Mouse (Mus musculus): ENCODE results near the gene Chd1l.

DNA sequence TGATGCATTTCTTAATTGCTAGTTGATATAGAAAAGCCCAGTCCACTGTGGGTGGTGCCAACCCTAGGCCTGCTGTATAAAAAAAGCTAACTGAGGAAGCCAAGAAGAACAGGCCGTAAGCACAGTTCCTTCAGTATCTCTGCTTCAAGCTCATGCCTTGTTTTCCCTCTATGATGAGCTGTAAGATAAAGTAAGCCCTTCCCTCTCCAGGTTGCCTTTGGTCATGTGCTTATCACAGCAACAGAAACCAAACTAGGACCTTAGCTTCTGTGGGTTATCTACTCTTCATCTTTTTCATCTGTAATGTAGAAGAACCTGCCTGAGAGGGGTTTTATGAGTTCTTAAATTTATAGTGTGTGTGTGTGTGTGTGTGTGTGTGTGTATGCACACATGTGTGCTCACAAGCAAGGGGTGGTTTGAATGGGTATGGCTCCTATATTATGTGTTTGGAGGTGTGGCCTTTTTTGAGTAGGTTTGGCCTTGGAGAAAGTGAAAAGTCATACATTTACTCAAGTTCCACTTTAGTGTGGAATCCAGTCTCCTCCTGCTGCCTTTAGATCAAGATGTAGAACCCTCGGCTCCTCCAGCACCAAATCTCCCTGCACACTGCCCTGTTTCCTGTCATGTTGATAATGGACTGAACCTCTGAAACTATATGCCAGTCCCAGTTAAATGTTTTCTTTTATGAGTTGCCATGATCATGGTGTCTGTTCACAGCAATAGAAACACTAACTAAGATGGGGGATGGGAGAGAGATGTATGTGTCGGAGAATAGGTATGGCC lies 9.8 kb downstream of the Chd1l start:
- TF ChIP-seq CTCF (IDR thresholded peaks at IDR 0.05; ENCODE audit: borderline replicate concordance, insufficient read depth, low read length) (no peak), POLR2A (IDR thresholded peaks at IDR 0.05; ENCODE audit: low read depth, low read length) (no peak)
